Mouse (Mus musculus) gastrocnemius, postnatal 14 days (tissue): Measurements from ENCODE around the gene Tnpo2. TPM values are rescaled to one million over a fixed set of nuclear protein-coding genes. Genes with fewer than 3 reads are reported as not detected.

ENCODE experiments used
- DNase-seq: peaks from one replicate; pipeline ENCODE4 v3.0.0; 2021; ENCODE audit warnings: mixed read lengths
- intact Hi-C: fragments of 180-260 bp; cut with DNase I; formaldehyde crosslinking; loops from one replicate; pipeline ENCODE4 v1.15.1; 2025; ENCODE audit warnings: low total_unique reads
- microRNA-seq, 2 experiments: library from miRNA; unstranded; fragments of <30 nt; microRNA quantifications; one replicate each; pipeline ENCODE4 v1.2.0; 2021
- total RNA-seq, 2 experiments: library from RNA; stranded (reverse); gene quantifications; 2 replicates each; pipeline ENCODE4 v1.2.3; 2021

Tnpo2 gene
- total RNA-seq, 2 experiments from 2014 or later: 24.6 to 27.9 TPM

- DNase-seq: no peak
- intact Hi-C loops: no loop called here
Measured at GRCm38 (mm10) chr8:85091526-85092090, 54.9 kb downstream of the Tnpo2 start.

- no peak for DNase-seq
- intact Hi-C loops: no loop called here
Measured at GRCm38 (mm10) chr8:85095051-85095450, 58.3 kb downstream of the Tnpo2 start.

- intact Hi-C loops: no loop called here
- DNase-seq: no peak
Measured at GRCm38 (mm10) chr8:85095566-85095965, 58.9 kb downstream of the Tnpo2 start.

GRCm38 (mm10) chr8:85096196-85096595 lies 59.5 kb downstream of the Tnpo2 start:
- no peak for DNase-seq
- intact Hi-C loops: no loop called here

GRCm38 (mm10) chr8:85096850-85097249 lies 60.1 kb downstream of the Tnpo2 start:
- DNase-seq: no peak
- intact Hi-C loops: no loop called here

GRCm38 (mm10) chr8:85100076-85100665 lies 63.5 kb downstream of the Tnpo2 start:
- intact Hi-C loops: no loop called here
- DNase-seq: no peak

Small RNA genes lying within 50 kb of the gene (microRNA-seq; reads per million reads assigned to microRNA genes)
- gene Mir7070: 0 reads per million in 2 experiments

Other genes starting within 250 kb of the Tnpo2 start
- 100 to 1,000 TPM; 531 to 566 TPM for gene Nfix, start 236.6 kb upstream of the Tnpo2 start, total RNA-seq
- gene Dand5, start 214.1 kb upstream of the Tnpo2 start, total RNA-seq: 1 to 10 TPM; 6.0 to 7.2 TPM
- gene Gadd45gip1, start 205.4 kb upstream of the Tnpo2 start, total RNA-seq: 10 to 100 TPM; 28.4 to 28.8 TPM
- gene Rad23a, start 196.2 kb upstream of the Tnpo2 start, total RNA-seq: 100 to 1,000 TPM; 122 to 124 TPM
- 100 to 1,000 TPM; 197 to 229 TPM for gene Calr, start 190.0 kb upstream of the Tnpo2 start, total RNA-seq
- gene Farsa, start 179.9 kb upstream of the Tnpo2 start, total RNA-seq: 10 to 100 TPM; 24.8 to 25.5 TPM
- gene Syce2, start 164.8 kb upstream of the Tnpo2 start, total RNA-seq: 1 to 10 TPM; 2.1 to 2.6 TPM
- 10 to 100 TPM; 23.3 to 30.0 TPM for gene Gcdh, start 143.0 kb upstream of the Tnpo2 start, total RNA-seq
- gene Klf1, start 135.0 kb upstream of the Tnpo2 start, total RNA-seq: under 1 TPM in 1 of 2 experiments, not detected in 1; 0.23 TPM
- 1 to 10 TPM; 5.7 to 6.9 TPM for gene Dnase2a, start 128.4 kb upstream of the Tnpo2 start, total RNA-seq
- under 1 TPM in 1 of 2 experiments, not detected in 1; 0.07 TPM for gene Mast1, start 99.6 kb upstream of the Tnpo2 start, total RNA-seq
- not detected for gene Rtbdn, start 89.9 kb upstream of the Tnpo2 start, total RNA-seq
- not detected for gene Gm49661, start 67.5 kb upstream of the Tnpo2 start, total RNA-seq
- gene Prdx2, start 67.3 kb upstream of the Tnpo2 start, total RNA-seq: 100 to 1,000 TPM; 224 to 248 TPM
- 10 to 100 TPM; 22.6 to 28.4 TPM for gene Rnaseh2a, start 67.1 kb upstream of the Tnpo2 start, total RNA-seq
- 1 to 10 TPM; 6.2 to 6.3 TPM for gene Junb, start 58.2 kb upstream of the Tnpo2 start, total RNA-seq
- 1 to 10 TPM; 1.4 to 1.5 TPM for gene Hook2, start 46.3 kb upstream of the Tnpo2 start, total RNA-seq
- not detected for gene Best2, start 22.4 kb upstream of the Tnpo2 start, total RNA-seq
- gene Asna1, start 11.6 kb upstream of the Tnpo2 start, total RNA-seq: 10 to 100 TPM; 44.3 to 44.9 TPM
- 10 to 100 TPM; 77.5 to 92.1 TPM for gene Trir, start 10.1 kb upstream of the Tnpo2 start, total RNA-seq
- 1 to 10 TPM; 3.6 to 4.7 TPM for gene Fbxw9, start 23.1 kb downstream of the Tnpo2 start, total RNA-seq
- gene Gm5741, start 31.1 kb downstream of the Tnpo2 start, total RNA-seq: not detected
- 10 to 100 TPM; 18.2 to 20.2 TPM for gene Dhps, start 34.8 kb downstream of the Tnpo2 start, total RNA-seq
- gene Wdr83os, start 43.8 kb downstream of the Tnpo2 start, total RNA-seq: 10 to 100 TPM; 45.3 to 46.2 TPM
- gene Wdr83, start 44.4 kb downstream of the Tnpo2 start, total RNA-seq: 10 to 100 TPM; 13.2 to 15.1 TPM
- gene Man2b1, start 46.4 kb downstream of the Tnpo2 start, total RNA-seq: 10 to 100 TPM; 13.6 to 14.0 TPM
- gene Zfp791, start 86.2 kb downstream of the Tnpo2 start, total RNA-seq: under 1 TPM; 0.86 to 0.92 TPM
- not detected for gene Cks1brt, start 115.0 kb downstream of the Tnpo2 start, total RNA-seq
- gene Olfr371, start 189.1 kb downstream of the Tnpo2 start, total RNA-seq: not detected